Mouse (Mus musculus): ENCODE measurements around the gene Fam57b. TPM values are rescaled to one million over a fixed set of nuclear protein-coding genes. Genes with fewer than 3 reads are reported as not detected.
"Not testable (repeated sequence)": the region's sequence is repeated elsewhere in the genome, so short reads cannot be mapped to it uniquely, and the experiment has no call there.

Fam57b gene
- polyA plus RNA-seq, 1 experiment from 2014 or later = 54.4 TPM

DNA sequence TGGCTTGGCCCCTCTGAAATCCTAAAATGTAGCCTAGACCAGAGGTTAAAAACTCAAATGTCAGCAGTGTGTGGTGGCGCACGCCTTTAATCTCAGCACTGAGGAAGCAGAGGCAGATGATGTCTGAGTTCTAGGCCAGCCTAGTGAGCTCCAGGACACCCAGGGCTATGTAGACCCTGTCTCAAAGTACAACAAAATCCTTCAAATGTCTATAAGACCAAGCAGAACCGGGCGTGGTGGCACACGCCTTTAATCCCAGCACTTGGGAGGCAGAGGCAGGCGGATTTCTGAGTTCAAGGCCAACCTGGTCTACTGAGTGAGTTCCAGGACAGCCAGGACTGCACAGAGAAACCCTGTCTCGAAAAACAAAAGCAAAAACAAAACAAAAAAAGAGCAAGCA is 18.4 kb upstream of the Fam57b start:
- Histone ChIP-seq H3K4me1 (peaks cover 57% of the 10 kb centered on the region), H3K36me3 (peaks cover 10% of the 10 kb centered on the region), H3K27ac (replicated peaks) (peak overlapping the region; percentile 13; the same call in 1 of the 2 replicates)
- 91% methylated on average over 7 of the region's 7 CpGs for WGBS
- H3K27me3 ChIP-seq (replicated peaks); H3K4me3 ChIP-seq (replicated peaks); H3K9ac ChIP-seq (replicated peaks); ATAC-seq (ENCODE audit: low FRiP score); H3K4me2 ChIP-seq; H3K9me3 ChIP-seq (replicated peaks): not testable (repeated sequence)

GRCm38 (mm10) chr7:126779983-126780970 is 17.2 kb upstream of the Fam57b start:
- H3K4me1 ChIP-seq = peaks cover 57% of the 10 kb centered on the region
- peaks cover 22% of the 10 kb centered on the region for H3K36me3 ChIP-seq
- H3K27me3 ChIP-seq (replicated peaks) = no peaks in the 10 kb centered on the region
- ATAC-seq (ENCODE audit: low FRiP score) = peak; percentile 76
- under 1% methylated on average over 21 of the region's 21 CpGs for WGBS
- peak overlapping the region; percentile 40 for H3K4me3 ChIP-seq (replicated peaks)
- H3K27ac ChIP-seq (replicated peaks) = peak overlapping the region; percentile 77
- H3K4me2 ChIP-seq = peak overlapping the region; percentile 89
- peak overlapping the region; percentile 54 for H3K9ac ChIP-seq (replicated peaks)
- H3K9me3 ChIP-seq (replicated peaks) = no peaks in the 10 kb centered on the region

DNA sequence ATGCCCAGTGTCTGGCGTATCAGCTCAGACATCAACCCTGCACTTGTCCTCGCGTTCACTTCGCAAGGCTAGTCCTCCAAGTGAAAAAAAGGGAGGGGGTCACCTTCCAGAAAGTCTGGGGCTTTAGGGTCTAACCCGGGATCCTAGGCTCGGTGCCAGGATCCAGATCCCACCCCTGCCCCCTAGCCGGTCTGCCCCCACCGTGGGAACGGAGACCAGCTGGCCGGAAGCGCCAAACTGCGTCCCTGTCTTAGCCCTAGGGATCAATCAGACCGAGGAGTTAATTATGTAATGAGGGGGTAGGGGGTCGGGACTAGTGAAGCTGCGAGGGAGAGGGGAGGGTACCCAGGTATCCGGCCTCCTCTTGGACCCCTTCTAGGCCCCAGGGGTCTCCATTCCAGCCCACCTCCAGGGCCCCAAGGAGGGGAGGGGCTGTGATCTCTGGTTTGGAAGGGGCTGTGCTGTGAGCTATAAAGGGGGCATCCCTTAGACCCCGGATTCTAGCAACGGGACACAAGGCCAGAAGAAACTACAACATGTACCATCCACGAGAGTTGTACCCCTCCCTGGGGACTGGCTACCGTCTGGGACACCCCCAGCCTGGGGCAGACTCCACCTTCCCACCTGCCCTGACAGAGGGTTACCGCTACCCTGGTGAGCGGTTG is 16.4 kb upstream of the Fam57b start, which contains the start of gene Tbx6:
Gene Tbx6 (plus strand): TSS at position 513 of the 665 bp plus-strand sequence.
- Histone ChIP-seq H3K27ac (replicated peaks) (peak within 1 kb of the TSS; percentile 77), H3K9ac (replicated peaks) (peak within 1 kb of the TSS; percentile 54), H3K9me3 (replicated peaks) (no peaks in the 10 kb centered on the region), H3K27me3 (replicated peaks) (no peaks in the 10 kb centered on the region), H3K4me3 (replicated peaks) (peak within 1 kb of the TSS; percentile 40), H3K4me1 (peaks cover 49% of the 10 kb centered on the region), H3K4me2 (peak within 1 kb of the TSS; percentile 89), H3K36me3 (peaks cover 30% of the 10 kb centered on the region)
- peak; percentile 6; the same call in 1 of the 2 replicates for ATAC-seq (ENCODE audit: low FRiP score)
- 3% methylated on average over 22 of the region's 22 CpGs for WGBS

DNA sequence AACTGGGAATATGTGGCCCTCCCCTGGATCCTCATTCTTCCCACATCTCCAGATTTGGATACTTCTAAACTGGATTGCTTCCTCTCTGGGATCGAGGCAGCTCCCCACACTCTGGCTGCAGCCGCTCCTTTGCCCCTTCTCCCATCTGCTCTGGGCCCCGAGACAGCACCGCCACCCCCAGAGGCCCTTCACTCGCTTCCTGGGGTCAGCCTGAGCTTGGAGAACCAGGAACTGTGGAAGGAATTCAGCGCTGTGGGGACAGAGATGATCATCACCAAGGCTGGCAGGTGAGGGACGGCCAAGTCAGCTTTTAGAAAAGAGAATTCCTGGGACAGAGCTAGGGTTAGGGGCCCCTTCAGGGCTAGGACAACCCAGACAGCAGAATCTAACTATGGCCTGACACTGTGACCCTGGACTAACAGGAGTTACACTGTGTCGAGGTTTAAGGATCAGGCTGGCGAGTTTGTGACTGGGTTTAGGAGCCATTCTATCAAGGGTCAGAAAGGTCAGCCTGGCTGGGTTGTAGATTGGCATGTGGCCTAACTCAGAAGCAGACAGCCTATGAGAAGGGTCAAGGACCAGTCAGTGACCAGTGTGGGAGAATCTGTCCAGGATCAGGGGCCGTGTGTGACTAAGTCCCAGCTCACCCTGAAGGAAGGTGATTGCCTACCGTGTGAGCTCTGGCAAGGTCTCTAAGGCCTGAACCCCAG is 15.7 kb upstream of the Fam57b start:
- no peak for ATAC-seq (ENCODE audit: low FRiP score)
- Histone ChIP-seq H3K9ac (replicated peaks) (peak overlapping the region; percentile 54; the same call in 1 of the 2 replicates), H3K4me2 (peak overlapping the region; percentile 89), H3K27me3 (replicated peaks) (no peaks in the 10 kb centered on the region), H3K4me3 (replicated peaks) (0 out of 2 replicates have a peak overlapping the region, but pooled peaks have one; percentile 40), H3K4me1 (peaks cover 44% of the 10 kb centered on the region), H3K36me3 (peaks cover 37% of the 10 kb centered on the region), H3K9me3 (replicated peaks) (no peaks in the 10 kb centered on the region), H3K27ac (replicated peaks) (no peak overlapping the region)
- WGBS = 35% methylated on average over 11 of the region's 11 CpGs

- no peak overlapping the region for H3K4me2 ChIP-seq
- no peak overlapping the region for H3K27ac ChIP-seq (replicated peaks)
- peaks cover 46% of the 10 kb centered on the region for H3K36me3 ChIP-seq
- 80% methylated on average over 13 of the region's 13 CpGs for WGBS
- H3K9me3 ChIP-seq (replicated peaks) = no peaks in the 10 kb centered on the region
- ATAC-seq (ENCODE audit: low FRiP score) = no peak
- H3K9ac ChIP-seq (replicated peaks) = no peak overlapping the region
- no peaks in the 10 kb centered on the region for H3K27me3 ChIP-seq (replicated peaks)
- H3K4me3 ChIP-seq (replicated peaks) = no peak overlapping the region
- H3K4me1 ChIP-seq = peaks cover 37% of the 10 kb centered on the region
These were observed 14.8 kb upstream of the Fam57b start for GRCm38 (mm10) chr7:126782693-126783092.

DNA sequence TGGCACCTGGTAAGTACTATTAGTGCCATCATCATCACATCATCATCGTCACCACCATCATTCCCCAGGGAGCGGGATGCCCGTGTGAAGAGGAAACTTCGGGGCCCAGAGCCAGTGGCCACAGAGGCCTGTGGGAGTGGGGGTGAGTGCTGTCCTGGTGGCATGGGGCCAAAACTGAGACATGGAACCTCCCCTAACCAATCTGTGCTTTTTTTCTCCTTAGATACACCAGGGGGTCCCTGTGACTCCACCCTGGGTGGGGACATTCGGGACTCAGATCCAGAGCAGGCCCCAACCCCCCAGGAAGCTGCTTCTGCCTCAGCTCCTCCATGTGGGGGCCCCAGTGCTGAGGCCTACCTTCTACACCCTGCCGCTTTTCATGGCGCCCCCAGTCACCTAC is 13.0 kb upstream of the Fam57b start:
- Histone ChIP-seq H3K9me3 (replicated peaks) (no peaks in the 10 kb centered on the region), H3K9ac (replicated peaks) (no peak overlapping the region), H3K27ac (replicated peaks) (no peak overlapping the region), H3K36me3 (peaks cover 56% of the 10 kb centered on the region), H3K27me3 (replicated peaks) (no peaks in the 10 kb centered on the region), H3K4me1 (peaks cover 31% of the 10 kb centered on the region), H3K4me2 (no peak overlapping the region), H3K4me3 (replicated peaks) (no peak overlapping the region)
- WGBS = 93% methylated on average over 7 of the region's 7 CpGs
- no peak for ATAC-seq (ENCODE audit: low FRiP score)

- Histone ChIP-seq H3K36me3 (peaks cover 62% of the 10 kb centered on the region), H3K4me2 (no peak overlapping the region), H3K4me1 (peaks cover 29% of the 10 kb centered on the region), H3K9ac (replicated peaks) (no peak overlapping the region), H3K27me3 (replicated peaks) (no peaks in the 10 kb centered on the region), H3K4me3 (replicated peaks) (no peak overlapping the region), H3K27ac (replicated peaks) (no peak overlapping the region), H3K9me3 (replicated peaks) (no peaks in the 10 kb centered on the region)
- no peak for ATAC-seq (ENCODE audit: low FRiP score)
- 75% methylated on average over 4 of the region's 4 CpGs for WGBS
These were observed 12.4 kb upstream of the Fam57b start for GRCm38 (mm10) chr7:126785056-126785455.

GRCm38 (mm10) chr7:126786142-126786541 is 11.3 kb upstream of the Fam57b start:
- Histone ChIP-seq H3K27me3 (replicated peaks) (no peaks in the 10 kb centered on the region), H3K9me3 (replicated peaks) (no peaks in the 10 kb centered on the region), H3K27ac (replicated peaks) (no peak overlapping the region), H3K9ac (replicated peaks) (no peak overlapping the region), H3K4me1 (peaks cover 31% of the 10 kb centered on the region), H3K4me3 (replicated peaks) (no peak overlapping the region), H3K4me2 (no peak overlapping the region), H3K36me3 (peaks cover 63% of the 10 kb centered on the region)
- 95% methylated on average over 14 of the region's 14 CpGs for WGBS
- no peak for ATAC-seq (ENCODE audit: low FRiP score)

- ATAC-seq (ENCODE audit: low FRiP score) = no peak
- no peak overlapping the region for H3K4me2 ChIP-seq
- no peaks in the 10 kb centered on the region for H3K9me3 ChIP-seq (replicated peaks)
- H3K27ac ChIP-seq (replicated peaks) = no peak overlapping the region
- 93% methylated on average over 4 of the region's 4 CpGs for WGBS
- H3K27me3 ChIP-seq (replicated peaks) = no peaks in the 10 kb centered on the region
- H3K4me3 ChIP-seq (replicated peaks) = no peak overlapping the region
- peaks cover 39% of the 10 kb centered on the region for H3K4me1 ChIP-seq
- H3K9ac ChIP-seq (replicated peaks) = no peak overlapping the region
- peaks cover 65% of the 10 kb centered on the region for H3K36me3 ChIP-seq
These were observed 8.3 kb upstream of the Fam57b start for GRCm38 (mm10) chr7:126789141-126789540.

DNA sequence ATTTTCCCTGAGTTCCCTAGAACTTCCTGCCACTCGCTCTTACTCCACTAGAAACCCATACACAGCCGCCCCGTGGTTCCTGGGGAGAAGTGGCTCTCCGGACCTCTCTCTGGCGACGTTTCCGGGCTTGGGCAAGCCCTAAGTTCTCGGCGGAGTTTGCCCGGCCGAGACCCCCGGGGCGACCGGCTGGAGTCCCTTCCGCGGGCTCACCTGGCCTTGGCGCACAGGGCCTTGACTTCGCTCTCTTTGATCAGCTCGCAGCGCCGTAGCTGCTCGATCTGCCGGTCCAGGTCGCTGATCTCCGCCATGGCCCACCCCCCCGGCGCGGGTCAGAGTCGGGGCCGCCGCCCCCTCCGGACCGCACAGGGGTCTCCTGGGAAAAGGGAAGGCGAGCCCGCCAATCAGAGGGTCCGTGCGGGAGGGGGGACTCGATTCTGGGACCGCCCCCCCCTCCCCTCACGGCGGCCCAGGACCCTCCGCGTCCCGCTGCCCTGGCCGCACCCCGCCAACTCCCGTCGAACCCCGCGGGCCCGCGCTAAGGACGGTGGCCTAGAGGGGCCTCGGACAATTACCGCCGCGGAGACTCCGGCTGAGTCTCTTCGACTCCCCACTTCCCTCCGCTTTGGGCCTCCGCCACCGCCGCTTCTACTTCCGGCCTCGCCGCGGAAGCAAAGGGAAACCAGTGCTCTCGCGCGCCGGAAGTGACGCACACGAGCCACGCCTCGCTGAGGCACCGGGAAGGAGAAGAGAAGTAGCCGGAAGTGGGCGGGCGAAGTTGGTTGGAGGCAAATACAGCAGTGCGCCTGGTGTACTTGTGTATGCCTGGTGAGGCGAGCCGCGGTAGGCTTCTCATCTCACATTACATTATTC is 5.4 kb upstream of the Fam57b start, which contains the start of gene Ppp4c:
Gene Ppp4c (minus strand): TSS at position 646 of the 870 bp plus-strand sequence.
- H3K27me3 ChIP-seq (replicated peaks) = no peaks in the 10 kb centered on the region
- H3K4me1 ChIP-seq = peaks cover 55% of the 10 kb centered on the region
- H3K9me3 ChIP-seq (replicated peaks) = no peaks in the 10 kb centered on the region
- WGBS = under 1% methylated on average over 78 of the region's 83 CpGs
- peak within 1 kb of the TSS; percentile 88 for H3K4me2 ChIP-seq
- H3K36me3 ChIP-seq = peaks cover 65% of the 10 kb centered on the region
- H3K4me3 ChIP-seq (replicated peaks) = peak within 1 kb of the TSS; percentile 86
- H3K27ac ChIP-seq (replicated peaks) = peak within 1 kb of the TSS; percentile 91
- ATAC-seq (ENCODE audit: low FRiP score) = peak; percentile 94
- peak within 1 kb of the TSS; percentile 85 for H3K9ac ChIP-seq (replicated peaks)

Data from neural tube, embryonic 15.5 days (tissue).